Mouse (Mus musculus) erythroblast, embryonic 14.5 days (primary cell): ENCODE data around the gene Grid1. TPM values are rescaled to one million over a fixed set of nuclear protein-coding genes. Genes with fewer than 3 reads are reported as not detected.

Experiments used
- H3K27me3 ChIP-seq: 2 replicates; pipeline ENCODE4 v1.6.1; 2012; ENCODE audit warnings: inconsistent platforms; ENCODE audit not compliant: control insufficient read depth
- H3K36me3 ChIP-seq: 2 replicates; pipeline ENCODE4 v1.6.1; 2012; ENCODE audit warnings: mild to moderate bottlenecking, inconsistent platforms; ENCODE audit not compliant: control insufficient read depth
- H3K4me1 ChIP-seq: 2 replicates; pipeline ENCODE4 v1.6.1; 2012; ENCODE audit warnings: inconsistent platforms; ENCODE audit not compliant: control insufficient read depth
- H3K4me3 ChIP-seq: replicated peaks from 2 replicates; pipeline ENCODE3; 2012; ENCODE audit warnings: moderate library complexity, mild to moderate bottlenecking, inconsistent platforms
- H3K9me3 ChIP-seq: 2 replicates; pipeline ENCODE4 v1.6.1; 2012; ENCODE audit warnings: low read length, inconsistent platforms, mixed read lengths; ENCODE audit not compliant: control insufficient read depth
- GATA1 ChIP-seq: IDR thresholded peaks from 2 replicates; pipeline ENCODE4 v1.6.1; 2012; ENCODE audit warnings: low read length, inconsistent platforms, mixed read lengths
- TAL1 ChIP-seq: IDR thresholded peaks from 3 replicates; pipeline ENCODE4 v1.6.1; 2012; ENCODE audit warnings: low read length, inconsistent platforms, mixed read lengths
- polyA plus RNA-seq: library from polyadenylated mRNA; stranded (reverse); fragments of >175 nt; gene quantifications from 2 replicates; pipeline ENCODE4 v1.2.3, GENCODE M21; 2012

Gene Grid1
- polyA plus RNA-seq, 1 experiment = not detected

GRCm38 (mm10) chr14:35393591-35393990 lies 573.7 kb downstream of the Grid1 start:
- H3K27me3 ChIP-seq = no peaks in the 10 kb centered on the region
- no peak overlapping the region for H3K4me3 ChIP-seq
- H3K36me3 ChIP-seq = no peaks in the 10 kb centered on the region
- H3K9me3 ChIP-seq = 0 out of 2 replicates have a peak, but pooled peaks cover 2% of the 10 kb centered on the region
- no peaks in the 10 kb centered on the region for H3K4me1 ChIP-seq
- TF ChIP-seq GATA1 = no peak
- TF ChIP-seq TAL1 = no peak

GRCm38 (mm10) chr14:35404249-35404908 lies 584.5 kb downstream of the Grid1 start:
- H3K9me3 ChIP-seq = peaks cover 2% of the 10 kb centered on the region; the same call in 1 of the 2 replicates
- no peaks in the 10 kb centered on the region for H3K4me1 ChIP-seq
- H3K4me3 ChIP-seq = no peak overlapping the region
- H3K36me3 ChIP-seq = no peaks in the 10 kb centered on the region
- no peaks in the 10 kb centered on the region for H3K27me3 ChIP-seq
- no peak for TF ChIP-seq GATA1
- no peak for TF ChIP-seq TAL1

DNA sequence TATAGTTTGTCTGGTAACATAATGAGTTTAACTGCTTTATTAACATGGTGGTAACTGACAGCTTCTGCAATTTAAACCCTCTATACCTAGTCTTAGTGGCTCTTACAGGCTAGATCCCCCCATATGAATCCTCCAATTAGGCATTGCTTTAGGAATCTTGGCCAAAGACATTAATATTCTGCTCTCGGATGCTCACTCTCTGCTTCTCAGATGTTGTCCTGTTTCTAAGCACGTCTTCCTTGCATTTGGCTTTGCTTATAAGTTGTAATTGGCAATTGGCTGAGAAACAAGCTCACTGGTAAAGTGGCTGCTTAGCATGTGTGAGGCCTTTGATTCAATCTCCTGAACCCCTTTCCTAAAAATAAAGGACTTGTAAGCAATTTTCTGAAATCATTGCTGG lies 610.4 kb downstream of the Grid1 start:
- H3K4me1 ChIP-seq = no peaks in the 10 kb centered on the region
- H3K36me3 ChIP-seq = no peaks in the 10 kb centered on the region
- TF ChIP-seq TAL1 (no peak), GATA1 (no peak)
- no peaks in the 10 kb centered on the region for H3K27me3 ChIP-seq
- no peak overlapping the region for H3K4me3 ChIP-seq
- H3K9me3 ChIP-seq = no peaks in the 10 kb centered on the region

- no peaks in the 10 kb centered on the region for H3K36me3 ChIP-seq
- H3K4me3 ChIP-seq = no peak overlapping the region
- no peaks in the 10 kb centered on the region for H3K27me3 ChIP-seq
- TF ChIP-seq GATA1 (no peak), TAL1 (no peak)
- H3K9me3 ChIP-seq = peaks cover 4% of the 10 kb centered on the region
- H3K4me1 ChIP-seq = no peaks in the 10 kb centered on the region
Measured at GRCm38 (mm10) chr14:35453702-35454101, 633.8 kb downstream of the Grid1 start.

- H3K4me3 ChIP-seq = no peak overlapping the region
- H3K27me3 ChIP-seq = no peaks in the 10 kb centered on the region
- peaks cover 3% of the 10 kb centered on the region for H3K9me3 ChIP-seq
- H3K4me1 ChIP-seq = no peaks in the 10 kb centered on the region
- no peaks in the 10 kb centered on the region for H3K36me3 ChIP-seq
- TF ChIP-seq TAL1 (no peak), GATA1 (no peak)
Measured at GRCm38 (mm10) chr14:35468254-35468653, 648.3 kb downstream of the Grid1 start.

DNA sequence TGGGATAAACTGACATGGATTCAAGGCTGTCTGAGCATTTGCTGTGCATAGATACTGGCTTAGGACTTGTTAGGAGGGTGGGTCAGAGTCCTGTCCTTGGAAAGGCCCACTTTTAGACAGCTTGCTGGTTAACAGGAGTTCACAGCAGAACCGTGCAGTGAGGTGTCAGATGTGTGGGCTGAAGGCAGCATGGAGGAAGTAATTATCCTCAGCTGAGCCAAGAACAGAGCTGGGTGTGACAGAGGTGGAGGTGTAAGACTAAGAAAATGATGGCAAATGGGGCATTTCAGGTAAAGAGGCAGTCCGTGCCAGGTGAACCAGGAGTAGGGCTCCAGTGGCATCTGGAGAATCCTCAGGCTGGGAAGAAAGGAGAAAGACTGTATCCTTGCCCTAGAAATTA lies 666.1 kb downstream of the Grid1 start:
- Histone ChIP-seq H3K4me1 (no peaks in the 10 kb centered on the region), H3K9me3 (peaks cover 6% of the 10 kb centered on the region; the same call in 1 of the 2 replicates), H3K27me3 (no peaks in the 10 kb centered on the region), H3K36me3 (no peaks in the 10 kb centered on the region), H3K4me3 (no peak overlapping the region)
- TF ChIP-seq TAL1 (no peak), GATA1 (no peak)

- H3K4me3 ChIP-seq = no peak overlapping the region
- no peaks in the 10 kb centered on the region for H3K27me3 ChIP-seq
- peaks cover 2% of the 10 kb centered on the region; the same call in 1 of the 2 replicates for H3K9me3 ChIP-seq
- no peaks in the 10 kb centered on the region for H3K4me1 ChIP-seq
- no peak for TF ChIP-seq TAL1
- no peak for TF ChIP-seq GATA1
- H3K36me3 ChIP-seq = no peaks in the 10 kb centered on the region
Measured at GRCm38 (mm10) chr14:35502324-35502723, 682.4 kb downstream of the Grid1 start.

GRCm38 (mm10) chr14:35519402-35519801 lies 699.5 kb downstream of the Grid1 start:
- no peaks in the 10 kb centered on the region for H3K9me3 ChIP-seq

DNA sequence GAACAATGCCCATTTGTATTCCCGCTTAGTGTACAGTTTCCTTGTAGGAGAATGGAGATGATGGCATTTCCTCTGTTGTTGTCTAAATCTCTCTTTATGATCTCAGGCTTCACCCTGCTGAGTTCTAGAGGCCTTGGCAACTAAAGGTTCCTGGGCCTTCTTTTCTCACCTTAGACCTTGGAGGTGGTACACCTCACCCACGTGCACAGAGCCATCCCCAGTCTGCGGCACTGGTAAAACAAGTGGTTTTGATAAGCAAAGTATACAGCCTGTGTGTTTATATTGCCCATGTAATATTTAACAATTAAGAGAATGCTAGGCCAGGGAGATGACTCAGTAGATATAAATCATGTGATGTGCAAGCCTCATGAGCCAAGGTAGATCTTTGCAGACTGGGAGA lies 718.9 kb downstream of the Grid1 start:
- Histone ChIP-seq H3K9me3 (no peaks in the 10 kb centered on the region), H3K27me3 (no peaks in the 10 kb centered on the region), H3K36me3 (no peaks in the 10 kb centered on the region), H3K4me3 (no peak overlapping the region), H3K4me1 (no peaks in the 10 kb centered on the region)
- TF ChIP-seq TAL1 = no peak
- no peak for TF ChIP-seq GATA1

More at GRCm38 (mm10) chr14:35519402-35519801, 699.5 kb downstream of the Grid1 start:
- TF ChIP-seq GATA1 (no peak), TAL1 (no peak)
- Histone ChIP-seq H3K27me3 (no peaks in the 10 kb centered on the region), H3K4me3 (no peak overlapping the region), H3K4me1 (no peaks in the 10 kb centered on the region), H3K36me3 (no peaks in the 10 kb centered on the region)
